Mouse (Mus musculus) limb, embryonic 12.5 days (tissue): ENCODE results near the gene Fam178b. TPM values are rescaled to one million over a fixed set of nuclear protein-coding genes. Genes with fewer than 3 reads are reported as not detected.
A peak's percentile ranks its signal among the peaks of the same experiment; 100 is the strongest.

Experiments
- ATAC-seq: fragments of 200-750 bp; cut with Nextera tagmentation; 2 replicates; pipeline ENCODE4 v1.8.0; 2017; ENCODE audit warnings: low read depth, moderate TSS enrichment; ENCODE audit not compliant: insufficient number of reproducible peaks, insufficient read depth, low FRiP score, low TSS enrichment
- H3K27ac ChIP-seq: fragments of 300-500 bp; sonication (generic); 2 replicates; pipeline ENCODE4 v1.5.1; 2016; ENCODE audit warnings: mild to moderate bottlenecking, moderate library complexity
- H3K27me3 ChIP-seq: fragments of 300-500 bp; sonication (generic); 2 replicates; pipeline ENCODE4 v1.6.1; 2016; ENCODE audit warnings: mild to moderate bottlenecking, moderate library complexity
- H3K36me3 ChIP-seq: fragments of 300-500 bp; sonication (generic); 2 replicates; pipeline ENCODE4 v1.6.1; 2016; ENCODE audit warnings: mild to moderate bottlenecking, moderate library complexity
- H3K4me1 ChIP-seq: fragments of 300-500 bp; sonication (generic); replicated peaks from 2 replicates; pipeline ENCODE4 v1.6.1; 2016
- H3K4me2 ChIP-seq: fragments of 300-500 bp; sonication (generic); 2 replicates; pipeline ENCODE4 v1.6.1; 2016; ENCODE audit warnings: mild to moderate bottlenecking, moderate library complexity
- H3K4me3 ChIP-seq: fragments of 300-500 bp; sonication (generic); replicated peaks from 2 replicates; pipeline ENCODE4 v1.5.1; 2016; ENCODE audit warnings: mild to moderate bottlenecking
- H3K9ac ChIP-seq: fragments of 300-500 bp; sonication (generic); replicated peaks from 2 replicates; pipeline ENCODE4 v1.6.1; 2016; ENCODE audit warnings: mild to moderate bottlenecking, moderate library complexity
- H3K9me3 ChIP-seq: fragments of 300-500 bp; sonication (generic); 2 replicates; pipeline ENCODE4 v1.6.1; 2016; ENCODE audit warnings: mild to moderate bottlenecking, moderate library complexity
- WGBS: fragments of 180-500 bp; shearing (Covaris S2); methylation state at CpG from one replicate; pipeline ENCODE4 v1.1.7; 2016; 5-methylcytosine and 5-hydroxymethylcytosine counted together
- polyA plus RNA-seq: library from polyadenylated mRNA; unstranded; fragments of >200 nt; fragmentation: Nextera tagmentation; extraction: Ambion mirVana; gene quantifications from 2 replicates; pipeline ENCODE4 v1.2.1, GENCODE M21; 2016

Gene Fam178b
- polyA plus RNA-seq, 1 experiment from 2014 or later: 0.26 TPM

DNA sequence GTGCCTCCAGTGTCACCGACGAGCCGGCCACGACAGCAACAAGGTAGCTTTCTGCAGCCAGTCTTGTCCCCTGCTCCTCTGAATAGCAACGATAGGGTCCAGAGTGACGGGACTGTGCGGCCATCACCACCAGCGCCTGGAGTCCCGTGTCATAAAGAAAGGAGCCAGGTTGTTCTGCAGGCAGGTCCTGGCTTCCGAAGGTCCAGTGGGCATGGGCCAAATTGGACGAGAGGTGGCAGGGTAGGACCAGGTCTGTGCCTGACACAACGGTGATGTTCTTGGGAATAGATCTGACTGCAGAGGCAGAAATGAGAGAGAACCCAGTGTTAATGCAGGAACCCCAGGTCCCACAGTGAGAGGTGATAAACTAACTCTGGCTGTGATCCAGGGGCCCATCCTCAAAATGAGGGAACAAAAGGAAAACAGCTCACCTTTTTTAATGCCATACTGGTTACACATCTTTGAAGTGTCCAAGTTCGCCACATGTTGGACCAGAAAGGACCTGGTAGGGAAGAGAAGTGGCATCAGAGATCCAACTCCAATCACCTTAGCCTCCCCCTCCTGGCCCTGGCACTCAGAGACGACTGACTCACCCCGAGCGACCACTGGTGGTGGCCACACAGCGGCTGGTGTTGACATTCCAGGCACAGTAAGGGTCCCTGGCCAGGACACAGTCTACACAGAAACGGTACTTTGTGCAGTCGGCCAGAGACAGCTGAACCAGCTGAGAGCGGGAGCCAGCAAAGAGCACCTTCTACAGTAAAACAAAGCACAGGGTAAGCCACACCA lies 132.7 kb downstream of the Fam178b start:
- no peaks in the 10 kb centered on the region for H3K9me3 ChIP-seq
- H3K4me3 ChIP-seq: no peak overlapping the region
- no peak overlapping the region for H3K9ac ChIP-seq
- WGBS: 79% methylated on average over 20 of the region's 20 CpGs
- H3K27me3 ChIP-seq: no peaks in the 10 kb centered on the region
- ATAC-seq: no peak
- peaks cover 54% of the 10 kb centered on the region for H3K4me1 ChIP-seq
- no peak overlapping the region for H3K27ac ChIP-seq
- no peak overlapping the region for H3K4me2 ChIP-seq
- peaks cover 71% of the 10 kb centered on the region for H3K36me3 ChIP-seq

DNA sequence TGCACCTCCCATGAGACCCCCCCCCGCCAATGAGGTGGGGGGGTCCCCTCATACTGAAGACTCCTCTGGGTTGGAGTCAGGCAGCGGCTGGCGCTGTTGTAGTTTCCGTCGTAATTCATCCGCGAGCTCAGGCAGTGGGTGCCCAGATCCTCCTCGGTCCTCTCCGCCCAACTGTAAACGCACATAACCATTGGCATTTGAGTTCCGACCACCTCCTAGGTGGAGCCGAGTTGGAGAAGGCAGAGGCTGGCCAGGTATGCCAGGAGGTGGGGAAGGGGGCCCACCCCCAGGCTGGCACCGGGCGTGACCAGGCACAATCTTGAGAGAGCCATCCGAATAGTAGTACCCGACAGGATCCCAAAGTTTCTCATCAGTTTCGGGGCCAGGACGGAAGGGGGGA lies 133.5 kb downstream of the Fam178b start:
- WGBS: 81% methylated on average over 18 of the region's 18 CpGs
- no peak for ATAC-seq
- Histone ChIP-seq H3K27me3 (no peaks in the 10 kb centered on the region), H3K4me1 (peaks cover 46% of the 10 kb centered on the region), H3K9ac (0 out of 2 replicates have a peak overlapping the region, but pooled peaks have one; percentile 28), H3K36me3 (peaks cover 63% of the 10 kb centered on the region), H3K27ac (peak overlapping the region; percentile 46; the same call in 1 of the 2 replicates), H3K9me3 (no peaks in the 10 kb centered on the region), H3K4me3 (0 out of 2 replicates have a peak overlapping the region, but pooled peaks have one; percentile 2), H3K4me2 (peak overlapping the region; percentile 3; the same call in 1 of the 2 replicates)

DNA sequence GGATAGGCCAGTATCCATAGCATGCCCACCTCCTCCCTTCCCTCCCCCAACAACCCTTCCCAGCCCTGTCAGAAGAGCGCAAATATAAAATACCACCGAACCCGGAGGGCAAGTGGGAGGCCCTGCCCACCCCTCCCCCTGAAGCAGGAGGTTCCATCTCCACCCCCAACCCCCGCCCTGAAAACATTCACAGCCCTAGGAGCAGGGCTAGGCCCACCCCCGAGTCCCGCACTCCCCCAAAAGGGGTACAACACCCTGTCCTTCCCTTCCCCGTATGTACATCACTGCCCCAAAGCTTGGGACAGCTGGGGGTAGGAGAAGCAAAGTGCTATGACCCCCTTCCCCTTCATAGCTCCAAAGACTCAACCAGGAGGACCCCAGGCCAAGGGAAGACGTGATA lies 134.2 kb downstream of the Fam178b start:
- peak overlapping the region; percentile 46 for H3K27ac ChIP-seq
- no peaks in the 10 kb centered on the region for H3K27me3 ChIP-seq
- WGBS: 48% methylated on average over 8 of the region's 8 CpGs
- no peaks in the 10 kb centered on the region for H3K9me3 ChIP-seq
- H3K4me3 ChIP-seq: 0 out of 2 replicates have a peak overlapping the region, but pooled peaks have one; percentile 3
- H3K9ac ChIP-seq: peak overlapping the region; percentile 28
- peaks cover 43% of the 10 kb centered on the region for H3K4me1 ChIP-seq
- ATAC-seq: no peak
- peak overlapping the region; percentile 3; the same call in 1 of the 2 replicates for H3K4me2 ChIP-seq
- H3K36me3 ChIP-seq: peaks cover 56% of the 10 kb centered on the region

DNA sequence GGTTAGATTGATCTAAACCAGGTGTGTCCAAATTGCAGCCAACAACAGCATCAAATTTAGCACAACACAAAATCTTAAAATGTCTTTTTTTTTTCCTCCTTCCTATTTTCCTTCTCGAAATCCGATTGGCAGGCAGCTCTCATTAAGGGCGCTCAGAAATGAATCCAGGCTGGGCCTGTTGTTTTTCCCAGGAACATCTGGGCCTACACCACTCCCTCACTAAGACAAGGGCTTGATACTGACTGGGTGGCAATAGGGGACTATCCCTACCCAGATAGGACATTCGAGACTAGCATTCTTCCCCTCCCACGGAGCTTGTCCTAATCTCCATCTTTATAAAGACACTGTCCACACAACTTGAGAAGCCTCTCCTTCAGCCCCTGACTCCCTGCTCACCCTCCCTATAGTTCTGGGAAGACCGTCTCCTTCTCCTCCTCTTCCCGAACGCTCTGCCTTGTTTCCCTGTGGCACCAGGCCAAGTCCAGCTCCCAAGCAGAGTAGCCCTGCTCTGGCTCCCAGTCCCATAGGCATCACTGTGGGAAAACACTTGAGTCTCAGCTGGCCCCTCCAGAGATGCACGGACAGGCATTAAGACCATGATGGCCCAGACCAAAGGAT lies 134.9 kb downstream of the Fam178b start:
- Histone ChIP-seq H3K4me3 (no peak overlapping the region), H3K9ac (no peak overlapping the region), H3K27ac (peak overlapping the region; percentile 85), H3K36me3 (peaks cover 49% of the 10 kb centered on the region), H3K27me3 (no peaks in the 10 kb centered on the region), H3K4me1 (peaks cover 48% of the 10 kb centered on the region), H3K9me3 (no peaks in the 10 kb centered on the region), H3K4me2 (peak overlapping the region; percentile 74)
- WGBS: 39% methylated on average over 9 of the region's 9 CpGs
- ATAC-seq: no peak

DNA sequence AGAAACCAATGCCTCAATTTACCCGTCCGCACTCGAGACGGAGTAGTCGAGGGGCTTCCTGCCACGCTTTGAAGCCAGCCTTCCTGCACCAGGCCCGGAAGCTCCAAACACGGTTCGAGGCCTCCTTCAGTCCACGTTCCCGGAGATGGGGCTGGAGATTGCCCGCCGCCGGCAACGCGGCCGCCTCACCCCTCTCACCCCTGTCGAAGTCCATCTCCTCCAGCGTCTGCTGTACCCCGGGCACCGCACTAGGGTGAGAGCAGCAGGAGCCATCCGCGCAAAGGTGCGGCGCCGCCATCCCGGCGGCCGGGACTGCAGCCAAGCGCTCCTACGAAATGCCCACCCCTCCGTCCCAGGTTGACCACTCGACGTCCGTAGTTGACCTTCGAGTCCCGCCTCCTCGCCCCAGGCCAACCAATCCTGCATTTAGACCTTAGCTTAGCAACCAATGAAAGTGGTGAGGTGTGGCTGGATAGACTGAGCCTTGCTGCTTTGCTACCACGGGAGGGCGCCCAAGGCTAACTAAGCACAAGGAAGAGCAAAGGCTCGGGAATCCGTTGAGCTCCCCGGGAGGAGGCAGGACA lies 136.0 kb downstream of the Fam178b start, which contains the start of gene Ankrd39:
Gene Ankrd39, minus strand, starts transcription at position 558 of the 584 bp plus-strand sequence.
- Histone ChIP-seq H3K27me3 (no peaks in the 10 kb centered on the region), H3K9me3 (no peaks in the 10 kb centered on the region), H3K27ac (peak within 1 kb of the TSS; percentile 85), H3K4me2 (peak within 1 kb of the TSS; percentile 74), H3K9ac (peak within 1 kb of the TSS; percentile 81), H3K36me3 (peaks cover 49% of the 10 kb centered on the region), H3K4me3 (peak within 1 kb of the TSS; percentile 68), H3K4me1 (peaks cover 48% of the 10 kb centered on the region)
- under 1% methylated on average over 43 of the region's 43 CpGs for WGBS
- ATAC-seq: peak; percentile 97

DNA sequence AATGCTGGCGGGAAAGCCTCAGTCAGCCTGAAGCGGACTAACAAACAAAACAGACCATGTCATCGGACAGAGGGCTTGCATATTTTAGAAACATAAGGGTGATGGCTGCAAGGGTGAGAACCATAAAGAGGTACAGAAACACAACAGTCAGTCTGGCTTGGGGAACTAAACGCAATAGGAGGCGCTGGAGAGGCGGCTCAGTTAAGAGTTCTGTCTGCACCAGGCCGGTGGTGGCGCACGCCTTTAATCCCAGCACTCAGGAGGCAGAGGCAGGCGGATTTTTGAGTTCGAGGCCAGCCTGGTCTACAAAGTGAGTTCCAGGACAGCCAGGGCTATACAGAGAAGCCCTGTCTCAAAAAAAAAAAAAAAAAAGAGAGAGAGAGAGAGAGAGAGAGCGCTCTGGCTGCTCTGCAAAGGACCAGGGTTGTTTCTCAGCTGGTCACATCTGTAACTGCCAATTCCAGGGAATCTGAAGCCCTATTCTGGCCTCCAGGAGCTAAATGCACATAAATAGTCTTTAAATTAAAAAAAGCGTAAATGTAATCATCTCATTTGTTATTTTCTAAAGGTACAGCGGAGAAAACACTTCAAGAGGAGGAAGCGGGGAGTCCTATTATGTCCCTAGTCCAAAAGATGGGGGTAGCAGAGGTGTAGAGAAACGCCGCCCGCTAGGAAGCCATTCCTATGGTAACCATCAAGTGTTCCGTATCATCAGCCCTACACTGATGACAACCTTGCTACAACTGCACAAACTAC lies 137.0 kb downstream of the Fam178b start:
- WGBS: 74% methylated on average over 19 of the region's 19 CpGs
- no peak for ATAC-seq
- Histone ChIP-seq H3K27me3 (no peaks in the 10 kb centered on the region), H3K27ac (no peak overlapping the region), H3K36me3 (peaks cover 48% of the 10 kb centered on the region), H3K4me1 (peaks cover 48% of the 10 kb centered on the region), H3K9me3 (no peaks in the 10 kb centered on the region), H3K9ac (peak overlapping the region; percentile 81; the same call in 1 of the 2 replicates), H3K4me3 (peak overlapping the region; percentile 68), H3K4me2 (peak overlapping the region; percentile 74)

DNA sequence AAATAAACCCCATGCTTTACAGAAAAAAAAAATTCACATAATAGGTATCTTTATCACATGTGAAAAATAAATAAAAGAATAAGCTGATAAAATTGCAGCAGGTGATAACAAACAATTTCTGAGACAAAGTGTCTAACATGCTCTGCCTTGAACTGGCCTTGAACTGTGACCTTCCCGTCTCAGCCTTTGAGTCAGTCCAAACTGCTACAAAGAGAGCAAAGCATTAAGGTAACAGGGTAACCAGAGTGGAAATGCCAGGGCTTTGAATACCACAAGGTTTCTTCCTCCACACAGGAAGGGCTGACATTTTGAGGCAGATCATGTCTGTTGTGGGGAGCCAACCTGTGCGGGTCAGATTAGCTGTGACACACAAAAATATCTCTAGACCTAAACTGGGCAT lies 137.6 kb downstream of the Fam178b start:
- peaks cover 47% of the 10 kb centered on the region for H3K4me1 ChIP-seq
- no peak for ATAC-seq
- no peak overlapping the region for H3K4me3 ChIP-seq
- whole genome bisulfite sequencing: 76% methylated on average over 2 of the region's 2 CpGs
- peaks cover 47% of the 10 kb centered on the region for H3K36me3 ChIP-seq
- H3K9me3 ChIP-seq: no peaks in the 10 kb centered on the region
- no peak overlapping the region for H3K27ac ChIP-seq
- H3K27me3 ChIP-seq: no peaks in the 10 kb centered on the region
- 0 out of 2 replicates have a peak overlapping the region, but pooled peaks have one; percentile 31 for H3K9ac ChIP-seq
- no peak overlapping the region for H3K4me2 ChIP-seq

DNA sequence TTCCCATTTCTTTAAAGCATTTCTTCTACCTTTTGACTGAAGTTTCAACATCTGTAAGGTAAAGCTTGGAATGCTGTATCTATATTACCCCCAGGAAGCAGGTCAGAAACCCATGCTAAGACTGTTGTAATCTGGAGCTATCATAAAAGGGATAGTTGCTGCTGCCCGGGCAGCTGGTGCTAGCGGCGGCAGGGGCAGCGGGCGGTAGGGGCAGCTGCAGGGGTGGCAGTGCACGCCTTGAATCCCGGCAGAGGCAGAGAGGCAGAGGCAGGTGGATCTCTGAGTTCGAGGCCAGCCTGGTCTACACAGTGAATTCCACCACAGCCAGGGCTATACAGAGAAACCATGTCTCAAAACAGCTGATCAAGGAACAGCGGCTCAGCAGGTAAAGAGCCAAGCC lies 140.1 kb downstream of the Fam178b start:
- no peak overlapping the region for H3K27ac ChIP-seq
- no peak for ATAC-seq
- H3K4me1 ChIP-seq: peaks cover 22% of the 10 kb centered on the region
- no peaks in the 10 kb centered on the region for H3K9me3 ChIP-seq
- H3K9ac ChIP-seq: no peak overlapping the region
- H3K4me2 ChIP-seq: no peak overlapping the region
- H3K4me3 ChIP-seq: no peak overlapping the region
- no peaks in the 10 kb centered on the region for H3K27me3 ChIP-seq
- H3K36me3 ChIP-seq: peaks cover 49% of the 10 kb centered on the region
- 94% methylated on average over 9 of the region's 9 CpGs for WGBS

DNA sequence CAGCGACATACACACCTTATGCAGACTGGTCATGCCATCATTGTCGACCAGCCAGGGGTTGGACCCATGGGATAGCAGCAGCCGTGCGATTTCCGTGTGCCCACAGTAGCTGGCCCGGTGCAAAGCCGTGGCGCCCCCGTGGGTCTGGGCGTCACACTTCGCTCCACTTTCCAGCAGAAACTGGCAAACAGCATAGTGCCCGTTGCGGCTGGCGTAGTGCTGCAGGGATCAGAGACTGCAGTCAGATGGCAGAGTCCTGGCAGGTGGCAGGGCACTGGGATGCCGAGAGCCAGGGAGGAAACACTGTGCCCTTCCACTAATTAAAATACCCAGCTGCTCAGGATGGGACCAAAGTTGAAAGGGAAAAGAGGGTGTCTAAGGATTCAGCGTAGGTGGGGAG lies 141.1 kb downstream of the Fam178b start:
- Histone ChIP-seq H3K4me1 (peaks cover 16% of the 10 kb centered on the region), H3K27ac (no peak overlapping the region), H3K4me3 (no peak overlapping the region), H3K9ac (no peak overlapping the region), H3K9me3 (no peaks in the 10 kb centered on the region), H3K36me3 (peaks cover 49% of the 10 kb centered on the region), H3K4me2 (no peak overlapping the region), H3K27me3 (no peaks in the 10 kb centered on the region)
- ATAC-seq: no peak
- 94% methylated on average over 16 of the region's 16 CpGs for WGBS

DNA sequence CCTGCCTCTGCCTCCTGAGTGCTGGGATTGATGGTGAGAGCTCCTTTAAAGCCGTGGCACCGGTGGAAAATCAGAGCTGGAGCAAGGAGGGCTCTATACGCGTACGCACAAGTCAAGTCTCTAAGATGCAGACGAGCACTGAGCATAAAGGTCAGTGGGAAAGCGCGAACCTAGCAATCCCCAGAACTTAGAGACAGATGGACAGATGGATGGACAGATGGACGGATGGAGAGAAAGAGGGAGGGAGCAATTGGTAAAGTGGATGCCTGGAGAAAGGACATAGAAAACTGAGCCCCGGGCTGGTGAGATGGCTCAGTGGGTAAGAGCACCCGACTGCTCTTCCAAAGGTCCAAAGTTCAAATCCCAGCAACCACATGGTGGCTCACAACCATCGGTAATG lies 142.2 kb downstream of the Fam178b start:
- H3K27me3 ChIP-seq: no peaks in the 10 kb centered on the region
- H3K9me3 ChIP-seq: no peaks in the 10 kb centered on the region
- 95% methylated on average over 12 of the region's 12 CpGs for WGBS
- no peak overlapping the region for H3K4me2 ChIP-seq
- ATAC-seq: no peak
- peaks cover 8% of the 10 kb centered on the region for H3K4me1 ChIP-seq
- H3K36me3 ChIP-seq: peaks cover 54% of the 10 kb centered on the region
- no peak overlapping the region for H3K27ac ChIP-seq
- no peak overlapping the region for H3K4me3 ChIP-seq
- no peak overlapping the region for H3K9ac ChIP-seq
